Mouse (Mus musculus) neutrophil, adult 5-6 weeks (primary cell): ENCODE data around the gene Klhdc4. TPM values are rescaled to one million over a fixed set of nuclear protein-coding genes. Genes with fewer than 3 reads are reported as not detected.

Source experiments
- ATAC-seq: fragments of 151-379, 151-347 bp; 2 replicates; pipeline ENCODE4 v1.8.0; 2017; ENCODE audit warnings: mild to moderate bottlenecking, moderate TSS enrichment; ENCODE audit not compliant: insufficient number of reproducible peaks, poor library complexity, low FRiP score, severe bottlenecking; ENCODE audit errors: extremely low read depth
- total RNA-seq: library from RNA; stranded (forward); fragments of 200-1000 nt; gene quantifications from 2 replicates; pipeline ENCODE4 v1.2.3, GENCODE M21; 2017

Klhdc4 gene
- total RNA-seq, 1 experiment from 2014 or later: 42.4 TPM

DNA sequence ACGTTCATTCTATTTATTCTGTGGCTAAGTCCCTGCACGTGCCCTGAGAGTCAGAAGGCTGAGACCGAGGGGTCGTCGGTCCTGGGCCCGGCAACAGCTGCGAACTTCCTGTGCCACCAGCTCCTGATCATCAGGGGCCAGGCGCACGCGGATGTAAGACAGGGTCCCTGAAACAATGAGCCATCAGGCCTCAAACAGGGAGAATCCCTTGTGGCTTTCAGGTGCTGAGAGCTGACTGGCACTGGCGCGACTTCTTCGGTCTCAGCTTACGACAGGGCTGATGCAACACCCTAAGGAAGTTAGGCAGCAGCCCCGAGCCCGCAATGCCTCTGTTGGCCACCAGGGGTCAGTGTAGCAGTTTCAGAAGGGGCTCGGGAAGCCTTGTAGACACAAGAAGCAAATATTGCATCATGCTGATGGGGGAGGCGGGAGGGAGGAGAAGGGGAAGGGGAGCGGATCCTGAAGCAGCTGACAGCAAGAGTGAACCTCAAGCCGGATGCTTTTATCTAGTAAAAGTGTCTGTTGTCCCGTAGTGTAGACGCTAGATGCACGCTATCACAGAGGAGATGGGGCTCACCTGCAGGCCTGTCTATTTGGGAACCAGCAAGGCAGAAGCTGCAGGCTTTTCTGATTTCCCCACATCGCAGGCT, 21.6 kb upstream of the Klhdc4 start:
- ATAC-seq: peak; percentile 94

- ATAC-seq: no peak
Observed at GRCm38 (mm10) chr8:121850436-121850820, 21.1 kb upstream of the Klhdc4 start.

DNA sequence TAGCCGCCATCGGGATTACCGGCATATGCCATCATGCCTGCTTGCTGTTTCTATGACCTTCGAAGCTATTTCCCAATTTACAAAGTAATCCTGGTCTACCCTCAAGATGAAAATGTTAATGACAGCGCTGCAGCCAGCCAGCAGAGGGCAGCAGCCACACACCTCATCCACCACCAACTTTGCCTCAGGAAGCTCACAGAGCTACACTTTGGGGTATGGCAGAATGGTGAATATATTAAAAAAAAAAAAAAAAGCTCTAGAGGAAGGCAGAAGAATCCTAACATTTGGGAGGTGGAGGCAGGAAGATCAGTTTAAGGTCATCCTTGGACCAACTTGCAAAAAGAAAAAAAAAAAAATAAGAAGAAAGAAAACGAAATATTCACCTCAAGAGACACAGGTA, 20.6 kb upstream of the Klhdc4 start:
- ATAC-seq: peak; percentile 56; the same call in 1 of the 2 replicates

DNA sequence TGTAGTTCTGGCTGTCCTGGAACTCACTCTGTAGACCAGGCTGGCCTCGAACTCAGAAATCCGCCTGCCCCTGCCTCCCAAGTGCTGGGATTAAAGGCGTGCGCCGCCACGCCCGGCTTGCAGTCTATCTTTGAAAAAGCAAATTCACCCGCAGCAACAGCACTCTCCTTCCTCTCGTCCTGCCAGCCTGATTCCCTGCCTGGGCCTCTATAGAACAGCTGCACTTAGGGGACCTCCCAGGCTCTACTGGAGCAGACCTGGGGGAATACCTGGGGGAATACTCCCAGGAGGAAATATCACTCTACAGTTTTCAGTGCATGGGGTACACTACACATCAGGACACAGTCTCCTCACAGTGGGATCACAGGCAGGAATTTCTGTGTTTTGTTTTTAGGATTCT, 19.9 kb upstream of the Klhdc4 start:
- no peak for ATAC-seq

- ATAC-seq: no peak
Observed at GRCm38 (mm10) chr8:121848495-121848894, 19.1 kb upstream of the Klhdc4 start.

DNA sequence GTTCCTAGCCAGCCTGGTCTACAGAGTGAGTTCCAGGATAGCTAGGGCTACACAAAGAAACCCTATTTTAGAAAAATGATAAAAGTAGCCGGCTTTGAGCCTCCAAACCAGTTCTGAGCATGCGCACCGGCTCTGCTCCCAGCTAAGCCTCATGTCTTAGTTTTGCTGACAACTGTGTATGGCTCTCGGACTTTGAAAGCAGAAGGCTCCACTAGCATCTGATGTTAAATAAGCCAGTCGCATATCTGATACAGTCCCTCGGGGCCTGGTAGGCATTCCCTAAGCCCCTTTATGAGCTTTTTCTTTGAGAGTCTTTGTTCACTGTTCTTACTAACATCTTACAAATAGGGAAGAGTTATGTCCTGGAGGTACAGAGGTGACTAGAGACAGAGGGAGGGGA, 18.6 kb upstream of the Klhdc4 start:
- no peak for ATAC-seq

GRCm38 (mm10) chr8:121847261-121847822, 18.0 kb upstream of the Klhdc4 start:
- ATAC-seq: no peak

DNA sequence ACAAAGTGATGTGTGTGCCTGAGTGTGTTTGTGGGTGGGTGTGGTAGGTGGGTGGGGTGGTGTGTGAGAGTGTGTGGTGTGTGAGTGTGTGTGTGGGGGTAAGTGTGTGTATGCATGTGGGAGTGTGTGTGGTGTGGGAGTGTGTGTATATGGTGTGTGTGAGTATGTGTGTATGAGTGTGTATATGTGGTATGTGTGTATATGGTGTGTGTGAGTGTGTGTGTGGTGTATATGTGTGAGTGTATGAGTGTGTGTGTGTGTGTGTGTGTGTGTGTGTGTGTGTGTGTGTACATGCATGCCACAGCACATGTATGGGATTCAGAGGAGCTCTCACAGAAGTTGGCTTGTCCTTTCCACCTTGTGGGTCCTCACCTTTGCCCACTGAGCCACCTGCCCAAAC, 17.4 kb upstream of the Klhdc4 start:
- no peak for ATAC-seq

GRCm38 (mm10) chr8:121844765-121845164, 15.4 kb upstream of the Klhdc4 start:
- no peak for ATAC-seq

- ATAC-seq: no peak
Observed at GRCm38 (mm10) chr8:121843184-121843733, 13.9 kb upstream of the Klhdc4 start.

DNA sequence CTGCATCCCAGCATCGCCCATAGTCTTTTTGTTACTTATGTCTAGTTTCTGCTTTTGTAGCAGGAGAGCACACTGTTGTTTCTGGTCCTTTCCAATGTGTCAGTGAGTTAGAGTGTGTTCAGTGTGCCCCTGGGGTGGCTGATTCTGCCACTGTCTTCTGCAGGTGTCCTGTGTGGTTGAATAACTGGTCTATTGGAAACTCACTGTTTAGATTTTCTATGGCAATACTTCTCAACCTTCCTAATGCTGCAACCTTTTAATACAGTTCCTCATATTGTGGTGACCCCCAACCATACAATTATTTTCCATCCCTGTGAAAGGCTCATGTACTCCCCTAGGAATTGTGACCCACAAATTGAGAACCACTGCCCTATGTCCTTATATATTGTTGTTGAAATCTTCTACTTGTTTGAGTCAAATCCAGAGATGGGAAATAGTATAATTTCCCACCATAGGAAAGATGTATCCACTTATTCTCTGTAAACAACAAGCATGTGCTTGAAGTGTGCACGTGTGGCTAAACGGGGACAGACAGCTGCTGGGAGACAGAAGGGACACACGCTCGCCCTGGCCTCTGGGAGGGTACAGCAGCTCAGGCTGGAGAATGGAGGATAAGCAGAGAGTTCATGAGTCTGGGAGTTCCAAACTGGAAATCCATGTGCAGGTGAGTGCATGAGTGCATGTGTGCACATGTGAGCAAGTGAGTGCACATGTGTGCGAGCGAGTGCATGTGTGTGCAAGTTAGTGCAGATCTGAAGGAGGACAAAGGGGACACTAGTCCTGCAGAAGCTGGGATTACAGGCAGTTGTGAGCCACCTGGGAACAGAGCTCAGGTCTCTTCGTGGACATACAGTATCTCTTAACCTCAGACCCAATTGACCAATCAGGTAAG, 12.9 kb upstream of the Klhdc4 start:
- ATAC-seq: no peak

DNA sequence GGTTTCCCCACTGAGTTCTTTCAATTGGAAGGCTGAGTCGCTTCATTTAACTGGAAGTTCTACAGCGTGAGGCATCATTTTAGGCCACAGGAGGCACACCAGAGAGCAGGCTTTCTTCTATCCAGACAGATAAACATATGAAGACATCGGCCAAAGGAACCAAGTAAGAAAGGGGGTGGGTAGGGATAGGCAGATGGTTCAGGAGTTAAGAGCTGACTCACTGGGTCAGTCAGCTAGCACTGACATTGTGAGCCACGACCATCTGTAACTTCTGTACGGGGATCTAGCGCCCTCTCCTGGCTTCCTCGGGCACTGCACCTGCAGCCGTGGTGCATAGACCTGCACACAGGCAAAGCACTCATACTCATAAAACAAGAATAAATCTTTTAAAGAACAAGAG, 11.9 kb upstream of the Klhdc4 start:
- peak; percentile 48; the same call in 1 of the 2 replicates for ATAC-seq

DNA sequence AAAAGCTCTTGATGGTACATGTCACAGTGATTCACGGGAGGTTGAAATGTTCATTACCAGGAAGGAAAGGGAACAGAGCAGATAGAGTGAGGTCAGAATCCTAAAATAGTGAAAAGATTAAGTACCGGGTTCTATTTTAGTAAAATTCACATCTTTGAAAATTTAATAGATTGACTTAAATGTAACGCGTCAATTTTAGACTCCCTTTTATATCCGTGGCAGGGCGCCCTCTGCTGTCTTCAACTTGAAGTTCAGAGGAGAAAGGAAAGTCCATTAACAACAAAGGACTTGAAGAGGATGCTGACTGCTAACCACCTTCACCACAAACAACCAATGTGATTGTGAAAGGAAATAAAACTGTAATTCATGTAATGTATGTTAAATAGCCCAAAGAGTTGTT, 3.1 kb upstream of the Klhdc4 start:
- peak; percentile 73 for ATAC-seq

DNA sequence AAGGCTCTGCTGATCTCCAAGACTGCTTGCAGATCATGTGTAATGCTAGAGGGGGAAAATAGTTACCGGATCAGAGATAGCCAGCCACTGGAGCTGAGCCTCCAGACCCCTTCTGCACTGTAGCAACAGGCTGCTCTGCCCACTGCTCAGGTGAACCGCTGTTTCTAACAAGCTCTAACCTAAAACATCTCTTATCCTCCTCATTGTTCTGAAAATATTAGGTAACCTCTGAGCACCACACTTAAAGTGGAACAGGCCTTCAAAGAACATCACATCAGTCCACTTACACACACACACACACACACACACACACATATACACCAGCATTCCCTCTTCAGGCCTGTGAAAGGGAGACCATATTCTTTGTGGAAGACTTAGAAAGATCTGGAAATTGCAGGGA, 2.7 kb upstream of the Klhdc4 start:
- ATAC-seq: no peak

DNA sequence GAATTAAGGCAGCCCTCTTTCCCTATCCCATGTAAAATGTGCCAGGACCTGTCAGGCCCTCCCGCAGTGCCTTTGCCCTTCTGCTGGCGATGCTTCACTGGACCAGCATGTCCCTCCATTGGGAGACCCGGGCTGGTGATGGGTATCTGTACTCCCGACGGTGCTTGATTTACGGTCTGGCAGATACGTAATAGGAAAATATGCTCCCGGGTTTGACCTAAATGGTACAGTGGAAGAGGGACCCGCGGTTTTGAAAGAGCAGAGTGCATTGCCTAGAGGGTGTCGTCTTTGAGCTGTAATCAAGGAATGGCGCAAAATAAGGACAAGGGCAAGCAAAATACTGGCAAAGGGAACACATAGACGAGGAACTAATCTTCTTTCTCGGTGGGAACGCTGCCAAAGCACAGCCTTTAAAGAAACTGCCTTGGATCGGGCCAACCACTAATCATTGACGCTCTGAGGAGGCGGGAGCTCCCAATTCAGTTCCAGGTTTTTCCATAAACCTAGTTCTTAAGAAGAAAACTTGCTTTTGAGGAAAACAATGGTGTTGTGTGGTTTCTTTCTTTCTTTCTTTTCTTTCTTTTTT, 501 bp upstream of the Klhdc4 start:
- ATAC-seq: peak; percentile 20; the same call in 1 of the 2 replicates

GRCm38 (mm10) chr8:121828376-121829023, 869 bp downstream of the Klhdc4 start:
- ATAC-seq: no peak

DNA sequence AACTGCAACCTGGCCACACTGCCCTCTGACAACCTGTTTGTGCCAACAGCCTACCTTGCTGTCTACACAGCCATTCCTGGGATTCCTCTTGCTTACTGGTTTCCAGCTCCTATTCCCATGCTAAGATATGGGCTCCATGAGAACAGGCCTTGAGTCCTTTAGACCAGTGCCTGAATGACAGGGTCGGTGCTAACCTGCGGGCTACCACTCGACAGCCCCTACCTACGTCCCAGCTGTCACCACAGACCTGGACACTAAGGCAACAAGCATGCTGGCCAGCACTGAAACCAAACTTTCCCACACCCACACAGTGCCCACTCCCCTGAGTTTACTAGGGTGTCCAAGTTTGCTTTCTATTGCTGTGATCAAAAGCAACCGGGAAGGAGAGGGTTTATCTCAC, 1.6 kb downstream of the Klhdc4 start:
- no peak for ATAC-seq

DNA sequence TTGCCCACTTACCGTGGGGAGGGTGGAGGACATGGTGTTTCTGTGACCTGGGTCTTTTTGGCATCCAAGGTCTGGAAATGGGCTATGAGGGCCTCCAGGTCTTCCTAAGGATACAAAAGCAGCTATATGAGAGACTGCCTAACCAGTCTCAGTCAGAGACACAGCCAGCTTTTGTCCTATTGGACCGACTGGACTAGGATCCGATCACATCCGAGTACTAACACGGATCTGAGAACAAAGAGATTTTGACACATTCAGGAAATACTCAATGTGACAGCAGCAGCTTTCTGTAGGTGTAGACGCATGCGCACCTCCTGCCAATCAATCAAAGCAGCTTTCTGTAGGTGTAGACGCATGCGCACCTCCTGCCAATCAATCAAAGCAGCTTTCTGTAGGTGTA, 7.6 kb downstream of the Klhdc4 start:
- ATAC-seq: no peak

- ATAC-seq: no peak
Observed at GRCm38 (mm10) chr8:121821320-121821719, 8.0 kb downstream of the Klhdc4 start.
